Mouse (Mus musculus): ENCODE measurements around the gene Hmga1.

The Hmga1 gene

GRCm38 (mm10) chr17:27554062-27554960 lies 2.0 kb upstream of the Hmga1 start:
- in situ Hi-C loops (cut with MboI; ENCODE audit: low pct_unique_long_range_greater_than_20kb in 1 of 2, low sequenced_read_pairs in 2 of 2, unreplicated experiment in 1 of 2), result no loop called here

- in situ Hi-C loops (cut with MboI; ENCODE audit: low pct_unique_long_range_greater_than_20kb in 1 of 2, low sequenced_read_pairs in 2 of 2, unreplicated experiment in 1 of 2), result no loop called here
Measured at GRCm38 (mm10) chr17:27555075-27555511, 1.2 kb upstream of the Hmga1 start.

- in situ Hi-C loops (cut with MboI; ENCODE audit: low pct_unique_long_range_greater_than_20kb in 1 of 2, low sequenced_read_pairs in 2 of 2, unreplicated experiment in 1 of 2), result no loop called here
Measured at GRCm38 (mm10) chr17:27555512-27556172, 655 bp upstream of the Hmga1 start.

- in situ Hi-C loops (cut with MboI; ENCODE audit: low pct_unique_long_range_greater_than_20kb in 1 of 2, low sequenced_read_pairs in 2 of 2, unreplicated experiment in 1 of 2), result no loop called here
Measured at GRCm38 (mm10) chr17:27557181-27557926, 1.1 kb downstream of the Hmga1 start.

- in situ Hi-C loops (cut with MboI; ENCODE audit: low pct_unique_long_range_greater_than_20kb in 1 of 2, low sequenced_read_pairs in 2 of 2, unreplicated experiment in 1 of 2), result no loop called here
Measured at GRCm38 (mm10) chr17:27557927-27558661, 1.8 kb downstream of the Hmga1 start.

GRCm38 (mm10) chr17:27558845-27559244 lies 2.5 kb downstream of the Hmga1 start:
- in situ Hi-C loops (cut with MboI; ENCODE audit: low pct_unique_long_range_greater_than_20kb in 1 of 2, low sequenced_read_pairs in 2 of 2, unreplicated experiment in 1 of 2), result no loop called here

- in situ Hi-C loops (cut with MboI; ENCODE audit: low pct_unique_long_range_greater_than_20kb in 1 of 2, low sequenced_read_pairs in 2 of 2, unreplicated experiment in 1 of 2), result no loop called here
Measured at GRCm38 (mm10) chr17:27559596-27559995, 3.3 kb downstream of the Hmga1 start.

- in situ Hi-C loops (cut with MboI; ENCODE audit: low pct_unique_long_range_greater_than_20kb in 1 of 2, low sequenced_read_pairs in 2 of 2, unreplicated experiment in 1 of 2), result no loop called here
Measured at GRCm38 (mm10) chr17:27560926-27561480, 4.7 kb downstream of the Hmga1 start.

GRCm38 (mm10) chr17:27561809-27562526 lies 5.7 kb downstream of the Hmga1 start:
- in situ Hi-C loops (cut with MboI; ENCODE audit: low pct_unique_long_range_greater_than_20kb in 1 of 2, low sequenced_read_pairs in 2 of 2, unreplicated experiment in 1 of 2), result no loop called here

- in situ Hi-C loops (cut with MboI; ENCODE audit: low pct_unique_long_range_greater_than_20kb in 1 of 2, low sequenced_read_pairs in 2 of 2, unreplicated experiment in 1 of 2), result no loop called here
Measured at GRCm38 (mm10) chr17:27563771-27564244, 7.5 kb downstream of the Hmga1 start.

- in situ Hi-C loops (cut with MboI; ENCODE audit: low pct_unique_long_range_greater_than_20kb in 1 of 2, low sequenced_read_pairs in 2 of 2, unreplicated experiment in 1 of 2), result no loop called here
Measured at GRCm38 (mm10) chr17:27564391-27565162, 8.3 kb downstream of the Hmga1 start.

- in situ Hi-C loops (cut with MboI; ENCODE audit: low pct_unique_long_range_greater_than_20kb in 1 of 2, low sequenced_read_pairs in 2 of 2, unreplicated experiment in 1 of 2), result no loop called here
Measured at GRCm38 (mm10) chr17:27565163-27565941, 9.1 kb downstream of the Hmga1 start, which contains the start of gene AI413582. TSS of gene AI413582 (minus strand) at chr17:27565756.

GRCm38 (mm10) chr17:27565942-27566267 lies 9.6 kb downstream of the Hmga1 start:
- in situ Hi-C loops (cut with MboI; ENCODE audit: low pct_unique_long_range_greater_than_20kb in 1 of 2, low sequenced_read_pairs in 2 of 2, unreplicated experiment in 1 of 2), result no loop called here

- in situ Hi-C loops (cut with MboI; ENCODE audit: low pct_unique_long_range_greater_than_20kb in 1 of 2, low sequenced_read_pairs in 2 of 2, unreplicated experiment in 1 of 2), result no loop called here
Measured at GRCm38 (mm10) chr17:27568228-27568627, 11.9 kb downstream of the Hmga1 start.

GRCm38 (mm10) chr17:27571315-27571714 lies 15.0 kb downstream of the Hmga1 start:
- in situ Hi-C loops (cut with MboI; ENCODE audit: low pct_unique_long_range_greater_than_20kb in 1 of 2, low sequenced_read_pairs in 2 of 2, unreplicated experiment in 1 of 2), result no loop called here

- in situ Hi-C loops (cut with MboI; ENCODE audit: low pct_unique_long_range_greater_than_20kb in 1 of 2, low sequenced_read_pairs in 2 of 2, unreplicated experiment in 1 of 2), result no loop called here
Measured at GRCm38 (mm10) chr17:27573772-27574320, 17.5 kb downstream of the Hmga1 start.
